Mouse (Mus musculus) limb, embryonic 10.5 days (tissue): Measurements from ENCODE around the gene Satb1. TPM values are rescaled to one million over a fixed set of nuclear protein-coding genes. Genes with fewer than 3 reads are reported as not detected.

Experiments used
- DNase-seq: peaks from one replicate; pipeline ENCODE4 v3.0.0-alpha.2; 2017; ENCODE audit warnings: low spot score
- H3K27ac ChIP-seq: fragments of 300-500 bp; sonication (generic); 2 replicates; pipeline ENCODE4 v1.5.1; 2016; ENCODE audit warnings: mild to moderate bottlenecking
- H3K27me3 ChIP-seq: fragments of 300-500 bp; sonication (generic); 2 replicates; pipeline ENCODE4 v1.6.1; 2016; ENCODE audit warnings: low read depth, mild to moderate bottlenecking; ENCODE audit not compliant: poor library complexity, severe bottlenecking
- H3K36me3 ChIP-seq: fragments of 300-500 bp; sonication (generic); 2 replicates; pipeline ENCODE4 v1.6.1; 2016; ENCODE audit warnings: mild to moderate bottlenecking, moderate library complexity
- H3K4me1 ChIP-seq: fragments of 300-500 bp; sonication (generic); 2 replicates; pipeline ENCODE4 v1.6.1; 2016
- H3K4me3 ChIP-seq: fragments of 300-500 bp; sonication (generic); 2 replicates; pipeline ENCODE4 v1.5.1; 2016; ENCODE audit warnings: mild to moderate bottlenecking, moderate library complexity
- H3K9me3 ChIP-seq: fragments of 300-500 bp; sonication (generic); replicated peaks from 2 replicates; pipeline ENCODE4 v1.6.1; 2016; ENCODE audit warnings: mild to moderate bottlenecking
- WGBS: fragments of 180-500 bp; shearing (Covaris S2); methylation state at CpG from one replicate; pipeline ENCODE4 v1.1.7; 2016; 5-methylcytosine and 5-hydroxymethylcytosine counted together
- polyA plus RNA-seq: library from polyadenylated mRNA; unstranded; fragments of >200 nt; fragmentation: Nextera tagmentation; extraction: Ambion mirVana; gene quantifications from 2 replicates; pipeline ENCODE4 v1.2.1, GENCODE M21; 2016

The Satb1 gene
- polyA plus RNA-seq, 1 experiment from 2014 or later, result 11.0 TPM

DNA sequence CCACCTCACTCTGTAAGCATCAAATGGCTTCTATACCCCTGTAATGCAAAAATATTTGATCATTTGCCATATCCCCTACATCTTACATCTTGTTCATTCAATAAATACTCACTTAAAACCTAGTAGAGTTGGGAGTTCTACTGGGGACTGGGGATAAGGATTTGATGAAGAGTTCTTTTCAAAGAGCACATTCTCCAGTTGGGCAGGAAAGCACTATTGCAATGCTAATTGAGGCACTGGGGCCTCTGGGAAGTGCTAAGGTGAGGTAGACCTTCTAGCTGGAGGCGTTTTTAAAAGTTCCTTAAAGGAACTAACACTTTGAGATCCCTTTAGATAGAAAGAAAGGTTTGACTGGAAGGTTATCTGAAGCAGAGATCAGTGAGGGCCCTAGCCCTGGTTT lies 3.8 kb upstream of the Satb1 start:
- 22% methylated on average over 1 of the region's 1 CpGs for WGBS
- no peak for DNase-seq
- H3K27ac ChIP-seq, result no peak overlapping the region

DNA sequence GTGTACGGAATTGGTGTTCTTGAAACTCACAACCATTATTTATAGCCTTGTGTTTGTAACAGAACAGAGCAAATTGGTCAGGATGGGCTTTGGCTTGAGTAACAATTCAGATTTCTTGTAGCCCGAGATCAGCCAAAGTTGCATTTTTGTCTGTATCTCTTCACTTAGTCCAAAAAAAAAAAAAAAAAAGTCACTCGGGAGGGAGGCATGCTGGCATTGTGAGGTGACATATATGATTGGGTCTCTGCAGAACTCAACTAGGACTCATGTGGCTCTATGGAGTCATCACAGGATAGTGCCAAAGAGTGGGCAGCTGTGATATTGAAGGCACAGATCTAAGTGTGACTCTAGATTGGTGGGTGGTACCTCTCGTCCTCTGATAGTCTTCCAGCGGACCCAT lies 3.2 kb upstream of the Satb1 start:
- Histone ChIP-seq H3K36me3 (no peaks in the 10 kb centered on the region), H3K4me3 (no peak overlapping the region), H3K27me3 (peaks cover 54% of the 10 kb centered on the region), H3K4me1 (peaks cover 24% of the 10 kb centered on the region), H3K27ac (no peak overlapping the region), H3K9me3 (no peaks in the 10 kb centered on the region)
- WGBS, result 88% methylated on average over 5 of the region's 5 CpGs
- no peak for DNase-seq

More for the DNA sequence above, 3.8 kb upstream of the Satb1 start:
- Histone ChIP-seq H3K4me1 (peaks cover 18% of the 10 kb centered on the region), H3K36me3 (no peaks in the 10 kb centered on the region), H3K4me3 (no peak overlapping the region), H3K27me3 (peaks cover 47% of the 10 kb centered on the region), H3K9me3 (no peaks in the 10 kb centered on the region)

DNA sequence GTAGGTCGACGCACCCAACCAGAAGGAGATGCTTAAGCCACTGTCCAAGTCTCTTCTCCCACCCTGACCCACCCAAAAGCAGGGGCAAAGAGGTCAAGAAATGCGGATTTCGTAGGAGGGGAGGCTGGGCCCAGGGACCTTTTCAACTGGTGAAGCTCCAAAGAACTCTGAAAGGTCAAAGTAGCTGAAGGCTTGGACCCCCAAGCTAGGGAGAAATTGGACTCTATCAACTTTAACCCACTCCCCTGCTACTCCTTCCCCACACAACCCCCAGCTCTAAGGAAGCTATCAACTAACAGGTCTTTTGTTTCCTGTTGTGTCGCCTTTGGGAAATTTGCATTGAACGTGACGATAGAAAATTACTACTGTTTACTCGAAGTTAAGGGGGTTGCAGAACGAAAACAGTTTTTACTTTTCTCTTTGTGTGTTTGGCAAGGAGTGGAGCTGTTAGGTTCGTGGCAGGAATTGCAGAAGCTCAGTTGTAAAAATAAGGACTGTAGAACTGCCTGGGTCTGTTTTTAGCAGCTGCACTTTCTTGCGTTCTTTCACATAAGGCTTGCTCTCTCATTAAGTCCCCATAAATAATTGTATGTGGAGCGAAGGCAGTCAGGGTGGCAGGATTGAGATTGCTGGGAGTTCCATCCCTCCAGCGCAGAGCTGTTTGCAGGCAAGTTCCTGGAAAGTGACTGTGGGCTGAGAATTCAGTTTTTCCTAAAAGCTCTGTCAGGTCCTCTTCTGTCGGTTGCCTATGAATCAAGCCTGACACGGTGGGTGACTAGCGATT lies 680 bp upstream of the Satb1 start:
- peaks cover 78% of the 10 kb centered on the region for H3K27me3 ChIP-seq
- H3K4me3 ChIP-seq, result peak overlapping the region; percentile 68
- WGBS, result 2% methylated on average over 16 of the region's 16 CpGs
- no peaks in the 10 kb centered on the region for H3K36me3 ChIP-seq
- H3K27ac ChIP-seq, result no peak overlapping the region
- peaks cover 25% of the 10 kb centered on the region for H3K4me1 ChIP-seq
- no peaks in the 10 kb centered on the region for H3K9me3 ChIP-seq
- DNase-seq, result no peak

DNA sequence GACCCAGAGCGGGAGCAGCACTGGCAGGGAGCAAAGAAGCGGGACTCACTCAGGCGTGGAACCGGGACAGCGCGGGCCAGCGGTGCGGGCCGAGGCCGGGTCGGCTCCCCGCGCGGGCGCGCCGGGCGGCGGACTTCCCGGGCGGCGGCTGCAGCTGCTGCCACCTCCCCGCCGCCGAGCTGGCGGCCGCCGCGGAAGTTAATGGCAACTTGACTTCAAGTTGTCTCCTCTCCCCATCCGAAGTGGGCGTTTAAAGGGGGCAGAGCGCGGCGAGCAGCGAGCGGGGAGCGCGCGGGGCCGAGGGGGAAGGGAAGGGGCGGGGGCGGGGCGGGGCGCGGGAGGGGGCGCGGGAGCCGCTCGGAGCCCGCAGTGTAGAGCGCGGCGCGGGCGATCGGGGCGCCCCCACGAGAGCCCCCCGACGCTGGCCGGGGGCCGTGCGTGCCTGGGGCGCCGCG lies 642 bp downstream of the Satb1 start:
- no peaks in the 10 kb centered on the region for H3K36me3 ChIP-seq
- DNase-seq, result no peak
- H3K27me3 ChIP-seq, result peaks cover 90% of the 10 kb centered on the region
- WGBS, result 0% methylated on average over 60 of the region's 66 CpGs
- H3K27ac ChIP-seq, result peak overlapping the region; percentile 80
- no peaks in the 10 kb centered on the region for H3K9me3 ChIP-seq
- H3K4me1 ChIP-seq, result peaks cover 25% of the 10 kb centered on the region
- H3K4me3 ChIP-seq, result peak overlapping the region; percentile 68

GRCm38 (mm10) chr17:51831702-51832420 lies 1.2 kb downstream of the Satb1 start:
- peaks cover 25% of the 10 kb centered on the region for H3K4me1 ChIP-seq
- no peaks in the 10 kb centered on the region for H3K36me3 ChIP-seq
- H3K4me3 ChIP-seq, result peak overlapping the region; percentile 68
- peaks cover 96% of the 10 kb centered on the region for H3K27me3 ChIP-seq
- under 1% methylated on average over 57 of the region's 57 CpGs for WGBS
- no peaks in the 10 kb centered on the region for H3K9me3 ChIP-seq
- peak overlapping the region; percentile 80 for H3K27ac ChIP-seq
- DNase-seq, result peak; percentile 62

DNA sequence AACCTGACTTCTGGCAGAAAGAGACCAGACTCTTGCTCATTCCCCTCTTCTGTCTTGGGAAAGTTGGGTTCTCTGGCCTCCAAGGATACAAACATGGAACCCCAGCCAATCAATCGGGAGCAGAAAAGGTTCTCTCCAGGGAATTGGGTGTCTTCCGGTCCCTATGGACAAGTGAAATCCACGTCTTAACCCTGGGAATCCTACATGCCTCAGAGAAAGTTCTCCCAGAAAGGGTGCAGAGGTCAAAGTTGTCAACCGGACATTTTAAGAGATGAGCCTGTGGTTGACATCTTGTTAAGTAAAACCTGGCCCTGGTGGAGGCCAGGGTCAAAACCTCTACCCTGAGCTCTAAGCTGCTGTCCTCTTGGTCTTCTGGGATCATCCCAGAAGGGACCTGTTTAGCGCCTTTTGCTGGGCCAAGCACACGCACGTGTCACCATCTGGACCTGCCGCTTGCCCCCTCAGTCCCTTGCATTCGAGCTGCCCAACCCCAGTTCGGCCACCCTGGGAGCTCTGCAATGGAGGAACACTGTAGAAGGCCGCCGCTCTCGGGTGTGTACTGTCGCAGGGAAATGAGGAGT lies 1.9 kb downstream of the Satb1 start:
- Histone ChIP-seq H3K36me3 (no peaks in the 10 kb centered on the region), H3K9me3 (no peaks in the 10 kb centered on the region), H3K4me1 (peaks cover 25% of the 10 kb centered on the region), H3K27me3 (peaks cover 98% of the 10 kb centered on the region), H3K27ac (no peak overlapping the region), H3K4me3 (peak overlapping the region; percentile 68)
- peak; percentile 35 for DNase-seq
- 11% methylated on average over 14 of the region's 14 CpGs for WGBS

- Histone ChIP-seq H3K27me3 (peaks cover 87% of the 10 kb centered on the region), H3K9me3 (no peaks in the 10 kb centered on the region), H3K27ac (no peak overlapping the region), H3K4me3 (no peak overlapping the region), H3K4me1 (peaks cover 25% of the 10 kb centered on the region), H3K36me3 (no peaks in the 10 kb centered on the region)
- DNase-seq, result no peak
Observed at GRCm38 (mm10) chr17:51829436-51829835, 3.7 kb downstream of the Satb1 start.

DNA sequence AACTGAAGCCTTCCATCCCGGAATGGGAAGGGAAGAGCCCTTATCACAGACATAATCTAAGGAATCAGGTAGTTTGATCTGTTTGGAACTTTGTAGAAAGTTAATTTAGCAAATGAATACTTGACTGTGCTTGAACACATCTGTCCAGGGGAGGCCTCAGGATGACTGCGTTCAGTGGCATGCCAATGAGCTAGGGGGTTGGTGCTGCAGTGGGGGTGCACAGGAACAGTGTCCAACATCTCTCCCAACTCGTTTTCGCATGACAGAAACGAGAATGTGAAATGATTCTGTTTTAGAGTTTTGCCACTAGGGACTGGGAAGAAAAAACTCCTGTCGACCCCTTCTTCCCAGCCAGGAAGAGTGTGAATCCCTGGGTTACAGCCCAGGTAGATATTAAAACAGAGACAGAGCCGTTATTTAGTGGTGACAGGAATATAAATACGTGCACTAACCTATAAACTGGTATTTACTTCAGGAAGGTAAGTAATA lies 5.1 kb downstream of the Satb1 start:
- Histone ChIP-seq H3K4me1 (peaks cover 12% of the 10 kb centered on the region), H3K27ac (no peak overlapping the region), H3K27me3 (peaks cover 79% of the 10 kb centered on the region), H3K4me3 (no peak overlapping the region), H3K36me3 (no peaks in the 10 kb centered on the region), H3K9me3 (no peaks in the 10 kb centered on the region)
- WGBS, result 67% methylated on average over 8 of the region's 8 CpGs
- no peak for DNase-seq

GRCm38 (mm10) chr17:51826461-51826860 lies 6.6 kb downstream of the Satb1 start:
- no peaks in the 10 kb centered on the region for H3K36me3 ChIP-seq
- H3K27ac ChIP-seq, result no peak overlapping the region
- no peak for DNase-seq
- H3K9me3 ChIP-seq, result no peaks in the 10 kb centered on the region
- peaks cover 3% of the 10 kb centered on the region for H3K4me1 ChIP-seq
- peaks cover 64% of the 10 kb centered on the region for H3K27me3 ChIP-seq
- H3K4me3 ChIP-seq, result no peak overlapping the region
- 48% methylated on average over 4 of the region's 4 CpGs for WGBS

GRCm38 (mm10) chr17:51814301-51814700 lies 18.8 kb downstream of the Satb1 start:
- Histone ChIP-seq H3K4me3 (no peak overlapping the region), H3K4me1 (peaks cover 4% of the 10 kb centered on the region; the same call in 1 of the 2 replicates), H3K27me3 (peaks cover 30% of the 10 kb centered on the region), H3K9me3 (no peaks in the 10 kb centered on the region), H3K27ac (no peak overlapping the region), H3K36me3 (no peaks in the 10 kb centered on the region)
- no peak for DNase-seq
- 27% methylated on average over 6 of the region's 6 CpGs for WGBS

DNA sequence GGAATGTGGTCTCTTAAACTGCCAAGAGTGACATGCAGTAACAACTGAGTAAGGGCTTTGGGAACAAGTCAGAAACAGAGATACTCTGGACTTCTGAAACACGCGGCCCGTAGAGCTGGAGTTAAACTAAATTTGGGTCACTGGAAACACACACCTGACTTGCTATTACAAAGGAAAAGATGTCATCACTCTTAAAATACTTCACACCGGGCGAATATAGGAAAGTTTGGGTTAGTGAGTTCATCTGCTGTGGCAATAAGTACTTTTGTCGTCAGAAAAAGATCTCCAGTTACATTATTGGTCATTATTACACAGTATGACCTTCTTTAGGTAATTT lies 19.3 kb downstream of the Satb1 start:
- Histone ChIP-seq H3K27ac (peak overlapping the region; percentile 93; the same call in 1 of the 2 replicates), H3K36me3 (no peaks in the 10 kb centered on the region), H3K27me3 (peaks cover 30% of the 10 kb centered on the region), H3K4me1 (peaks cover 4% of the 10 kb centered on the region; the same call in 1 of the 2 replicates), H3K4me3 (peak overlapping the region; percentile 65), H3K9me3 (no peaks in the 10 kb centered on the region)
- 2% methylated on average over 6 of the region's 6 CpGs for WGBS
- DNase-seq, result no peak

GRCm38 (mm10) chr17:51812942-51813783 lies 19.9 kb downstream of the Satb1 start:
- Histone ChIP-seq H3K27me3 (peaks cover 30% of the 10 kb centered on the region), H3K4me1 (peaks cover 4% of the 10 kb centered on the region; the same call in 1 of the 2 replicates), H3K4me3 (peak overlapping the region; percentile 65), H3K9me3 (no peaks in the 10 kb centered on the region), H3K27ac (peak overlapping the region; percentile 93), H3K36me3 (no peaks in the 10 kb centered on the region)
- peak; percentile 79 for DNase-seq
- WGBS, result under 1% methylated on average over 111 of the region's 115 CpGs
